Comparison of ENCODE assay signal across 39 mouse cellular contexts in the genomic region with DNA sequence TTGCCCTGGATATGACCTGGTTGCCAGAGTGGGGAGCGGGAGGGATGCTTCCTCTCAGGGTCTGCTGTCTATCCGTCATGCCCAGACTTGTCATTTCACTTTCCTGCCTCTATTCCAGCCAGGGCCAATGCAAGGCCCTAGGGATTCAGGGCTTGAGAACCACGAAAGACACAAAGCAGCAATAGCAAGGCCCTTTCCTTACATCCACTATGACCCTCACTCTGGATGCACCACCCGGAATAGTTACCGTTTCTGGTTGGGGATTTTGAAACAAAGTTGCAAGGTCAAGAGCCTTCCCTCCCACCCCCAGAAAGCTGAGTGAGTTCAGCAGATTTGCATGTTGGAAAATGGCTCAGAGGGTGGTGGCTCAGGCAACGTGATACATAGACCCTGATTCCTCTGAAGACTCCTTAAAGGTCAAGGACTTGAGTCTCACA. TPM values are rescaled to one million over a fixed set of nuclear protein-coding genes. Genes with fewer than 3 reads are reported as not detected.
DNase-seq lines count a peak whose midpoint lies in the region; ATAC-seq and TF ChIP-seq lines count a peak whose summit lies in the region.
"Had no signal": no experiment of that assay in that cellular context is flagged by ENCODE, and none has a peak within 500 bp of the region (broad histone marks: within the 10 kb centered on the region; RNA-seq: fewer than 3 reads in every experiment).

No protein-coding gene starts in this region.

- H3K9ac ChIP-seq in midbrain, embryonic 11.5 days (ENCODE audit: low read length) = no peak overlapping the region
- no peak overlapping the region for H3K9ac ChIP-seq in midbrain, embryonic 16.5 days (ENCODE audit: low read depth, low read length)
- H3K9ac ChIP-seq in lung, postnatal 0 days (replicated peaks; ENCODE audit: low read depth) = no peak overlapping the region
- H3K9ac ChIP-seq: forebrain, postnatal 0 days; heart, embryonic 13.5 days; hindbrain, embryonic 15.5 days; kidney, embryonic 15.5 days; liver, embryonic 12.5 days; liver, postnatal 0 days; midbrain, embryonic 13.5 days had no signal

- TF ChIP-seq EP300 in lung, postnatal 0 days (IDR thresholded peaks at IDR 0.05) = no peak

- no peaks in the 10 kb centered on the region for H3K9me3 ChIP-seq in midbrain, embryonic 11.5 days (ENCODE audit: control insufficient read depth, low read length)
- H3K9me3 ChIP-seq in midbrain, embryonic 16.5 days (replicated peaks; ENCODE audit: control insufficient read depth, low read length, poor library complexity, severe bottlenecking) = no peaks in the 10 kb centered on the region
- H3K9me3 ChIP-seq in lung, postnatal 0 days (ENCODE audit: low read length) = no peaks in the 10 kb centered on the region
- H3K9me3 ChIP-seq: heart, embryonic 13.5 days; hindbrain, embryonic 15.5 days; kidney, embryonic 15.5 days; liver, embryonic 12.5 days; midbrain, embryonic 13.5 days had no signal

- WGBS in midbrain, embryonic 11.5 days = 71% methylated on average over 6 of the region's 6 CpGs
- WGBS in midbrain, embryonic 16.5 days = 73% methylated on average over 6 of the region's 6 CpGs
- WGBS in lung, postnatal 0 days = 33% methylated on average over 6 of the region's 6 CpGs

- no peaks in the 10 kb centered on the region for H3K4me1 ChIP-seq in midbrain, embryonic 11.5 days (ENCODE audit: control insufficient read depth, insufficient read depth, low read length)
- H3K4me1 ChIP-seq in midbrain, embryonic 16.5 days (ENCODE audit: control insufficient read depth, insufficient read depth, low read length) = no peaks in the 10 kb centered on the region
- no peaks in the 10 kb centered on the region for H3K4me1 ChIP-seq in lung, postnatal 0 days (ENCODE audit: insufficient read depth, low read depth, low read length)
- H3K4me1 ChIP-seq: heart, embryonic 13.5 days; hindbrain, embryonic 15.5 days; liver, embryonic 12.5 days; midbrain, embryonic 13.5 days had no signal

- H3K4me3 ChIP-seq in midbrain, embryonic 11.5 days (ENCODE audit: low read depth, low read length) = no peak overlapping the region
- H3K4me3 ChIP-seq in midbrain, embryonic 16.5 days (ENCODE audit: low read depth, low read length) = no peak overlapping the region
- H3K4me3 ChIP-seq in lung, postnatal 0 days (ENCODE audit: low read depth, low read length) = no peak overlapping the region
- H3K4me3 ChIP-seq: erythroblast, embryonic 14.5 days; heart, embryonic 13.5 days; hindbrain, embryonic 15.5 days; kidney, embryonic 15.5 days; left cerebral cortex, adult 2 months; liver, embryonic 12.5 days; megakaryocyte, embryonic 14.5 days; midbrain, embryonic 13.5 days had no signal

- peak; percentile 24 to 48 for DNase-seq in adrenal gland, adult (ENCODE audit: inconsistent age in 2 of 2, low spot score in 1 of 2)
- no peak for DNase-seq in adrenal gland, postnatal 10 days
- DNase-seq in midbrain, embryonic 11.5 days (ENCODE audit: low spot score, missing footprints) = peak; percentile 56
- peak; percentile 59 for DNase-seq in ZHBTc4 (ENCODE audit: low read depth, low spot score)
- DNase-seq in kidney, adult 11 months = no peak
- DNase-seq in lung, postnatal 0 days (ENCODE audit: low spot score) = no peak
- DNase-seq: adrenal gland, adult 2 months; cerebellum, adult 8-10 months; forebrain, postnatal 0 days; heart, postnatal 10 days; kidney, adult 18-20 months; kidney, postnatal 25 days; liver, postnatal 0 days; lung, postnatal 4 days; right cerebral cortex, postnatal 14 days; thymus, postnatal 25 days had no signal

- no peaks in the 10 kb centered on the region for H3K36me3 ChIP-seq in midbrain, embryonic 11.5 days (ENCODE audit: control insufficient read depth, insufficient read depth, low read length)
- H3K36me3 ChIP-seq in midbrain, embryonic 16.5 days (ENCODE audit: control insufficient read depth, insufficient read depth, low read length) = no peaks in the 10 kb centered on the region
- H3K36me3 ChIP-seq in lung, postnatal 0 days (ENCODE audit: insufficient read depth, low read length) = no peaks in the 10 kb centered on the region
- H3K36me3 ChIP-seq: G1E; heart, embryonic 13.5 days; hindbrain, embryonic 15.5 days; kidney, embryonic 15.5 days; liver, embryonic 12.5 days; midbrain, embryonic 13.5 days had no signal

- no peak overlapping the region for H3K27ac ChIP-seq in midbrain, embryonic 11.5 days (ENCODE audit: low read depth, low read length)
- no peak overlapping the region for H3K27ac ChIP-seq in midbrain, embryonic 16.5 days (ENCODE audit: low read length)
- no peak overlapping the region for H3K27ac ChIP-seq in lung, postnatal 0 days (ENCODE audit: low read length)
- H3K27ac ChIP-seq: heart, embryonic 13.5 days; hindbrain, embryonic 15.5 days; kidney, embryonic 15.5 days; left cerebral cortex, adult 2 months; liver, embryonic 12.5 days; midbrain, embryonic 13.5 days had no signal

- no peaks in the 10 kb centered on the region for H3K27me3 ChIP-seq in midbrain, embryonic 11.5 days (ENCODE audit: control insufficient read depth, insufficient read depth, low read length)
- H3K27me3 ChIP-seq in midbrain, embryonic 16.5 days (ENCODE audit: control insufficient read depth, insufficient read depth, low read depth, low read length) = no peaks in the 10 kb centered on the region
- no peaks in the 10 kb centered on the region for H3K27me3 ChIP-seq in lung, postnatal 0 days (replicated peaks; ENCODE audit: insufficient read depth, low read length)
- H3K27me3 ChIP-seq: heart, embryonic 13.5 days; hindbrain, embryonic 15.5 days; kidney, embryonic 15.5 days; liver, embryonic 12.5 days; midbrain, embryonic 13.5 days had no signal

- ATAC-seq in midbrain, embryonic 11.5 days (ENCODE audit: low FRiP score) = no peak
- no peak for ATAC-seq in midbrain, embryonic 16.5 days
- ATAC-seq in lung, postnatal 0 days = no peak
- ATAC-seq in granulocyte monocyte progenitor cell, adult 5-6 weeks (replicated peaks; ENCODE audit: poor library complexity, severe bottlenecking) = no peak
- ATAC-seq: forebrain, postnatal 0 days; inflammation-experienced regulatory T-cells, adult 6 months; liver, embryonic 12.5 days; liver, postnatal 0 days; midbrain, embryonic 13.5 days had no signal

- H3K4me2 ChIP-seq in midbrain, embryonic 11.5 days = no peak overlapping the region
- H3K4me2 ChIP-seq in midbrain, embryonic 16.5 days (ENCODE audit: low read length) = no peak overlapping the region
- no peak overlapping the region for H3K4me2 ChIP-seq in lung, postnatal 0 days (replicated peaks; ENCODE audit: low read depth, low read length)
- H3K4me2 ChIP-seq: heart, embryonic 13.5 days; hindbrain, embryonic 15.5 days; kidney, embryonic 15.5 days; liver, embryonic 12.5 days; midbrain, embryonic 13.5 days had no signal

- no peak for TF ChIP-seq CTCF in lung, postnatal 0 days (IDR thresholded peaks at IDR 0.05)

RNA-seq across cellular contexts. Expression of gene Rab37, which starts 10.4 kb away (rescaled TPM):
- 1 to 10 TPM; 2.4 to 2.5 TPM for total RNA-seq in adrenal gland, postnatal 10 days (2021)
- polyA plus RNA-seq in midbrain, embryonic 11.5 days (2014; fragmentation: Nextera tagmentation; extraction: Ambion mirVana) = 0.61 and 0.69 TPM in 2 replicates
- 1.0 TPM in 2 replicates for polyA plus RNA-seq in midbrain, embryonic 16.5 days (2015; fragmentation: Nextera tagmentation; extraction: Ambion mirVana)
- polyA plus RNA-seq in lung, postnatal 0 days (2015; fragmentation: Nextera tagmentation; extraction: Ambion mirVana) = 0.56 and 0.85 TPM in 2 replicates
- total RNA-seq in granulocyte monocyte progenitor cell, adult 5-6 weeks (2014; fragmentation: Nextera tagmentation) = 6.5 and 15.1 TPM in 2 replicates
- total RNA-seq in granulocyte monocyte progenitor cell, adult 5-6 weeks (2017) = 7.1 and 10.0 TPM in 2 replicates
- polyA plus RNA-seq: testis, adult 2 months had no signal

RNA-seq across cellular contexts. Expression of gene Cd300lf, which starts 32.2 kb away (rescaled TPM):
- total RNA-seq in adrenal gland, postnatal 10 days (2021) = 1 to 10 TPM; 1.1 to 1.3 TPM
- not detected in 2 replicates for polyA plus RNA-seq in midbrain, embryonic 11.5 days (2014; fragmentation: Nextera tagmentation; extraction: Ambion mirVana)
- polyA plus RNA-seq in midbrain, embryonic 16.5 days (2015; fragmentation: Nextera tagmentation; extraction: Ambion mirVana) = 0.34 TPM in 1 of 2 replicates, not detected in the other
- polyA plus RNA-seq in lung, postnatal 0 days (2015; fragmentation: Nextera tagmentation; extraction: Ambion mirVana) = 12.7 and 13.1 TPM in 2 replicates
- total RNA-seq in granulocyte monocyte progenitor cell, adult 5-6 weeks (2014; fragmentation: Nextera tagmentation) = not detected in 2 replicates
- 0.46 and 2.8 TPM in 2 replicates for total RNA-seq in granulocyte monocyte progenitor cell, adult 5-6 weeks (2017)
- polyA plus RNA-seq: C2C12; erythroblast, embryonic 14.5 days; forebrain, embryonic 11.5 days; G1E had no signal

RNA-seq across cellular contexts. Expression of gene Cd300e, which starts 39.7 kb away (rescaled TPM):
- under 1 TPM; 0.48 to 0.96 TPM for total RNA-seq in adrenal gland, postnatal 10 days (2021)
- polyA plus RNA-seq in midbrain, embryonic 11.5 days (2014; fragmentation: Nextera tagmentation; extraction: Ambion mirVana) = not detected in 2 replicates
- polyA plus RNA-seq in midbrain, embryonic 16.5 days (2015; fragmentation: Nextera tagmentation; extraction: Ambion mirVana) = 0.11 TPM in 1 of 2 replicates, not detected in the other
- 0.21 and 0.31 TPM in 2 replicates for polyA plus RNA-seq in lung, postnatal 0 days (2015; fragmentation: Nextera tagmentation; extraction: Ambion mirVana)
- not detected in 2 replicates for total RNA-seq in granulocyte monocyte progenitor cell, adult 5-6 weeks (2014; fragmentation: Nextera tagmentation)
- not detected in 2 replicates for total RNA-seq in granulocyte monocyte progenitor cell, adult 5-6 weeks (2017)
- total RNA-seq: forebrain, postnatal 0 days; G1E; hematopoietic stem cell, adult 5-6 weeks; layer of hippocampus, adult 18-20 months; layer of hippocampus, postnatal 14 days; left cerebral cortex, postnatal 25 days had no signal
- polyA plus RNA-seq: adrenal gland, adult 2 months; C2C12; erythroblast, embryonic 14.5 days; forebrain, embryonic 11.5 days; forebrain, postnatal 0 days; G1E; heart, embryonic 13.5 days; hindbrain, embryonic 15.5 days; kidney, embryonic 15.5 days; midbrain, embryonic 13.5 days; neural tube, embryonic 14.5 days; testis, adult 2 months had no signal

RNA-seq across cellular contexts. Expression of gene Cd300ld3, which starts 53.4 kb away (rescaled TPM):
- total RNA-seq in adrenal gland, postnatal 10 days (2021) = 1 to 10 TPM; 3.8 to 4.5 TPM
- not detected in 2 replicates for polyA plus RNA-seq in midbrain, embryonic 11.5 days (2014; fragmentation: Nextera tagmentation; extraction: Ambion mirVana)
- not detected in 2 replicates for polyA plus RNA-seq in midbrain, embryonic 16.5 days (2015; fragmentation: Nextera tagmentation; extraction: Ambion mirVana)
- polyA plus RNA-seq in lung, postnatal 0 days (2015; fragmentation: Nextera tagmentation; extraction: Ambion mirVana) = not detected in 2 replicates
- total RNA-seq in granulocyte monocyte progenitor cell, adult 5-6 weeks (2014; fragmentation: Nextera tagmentation) = not detected in 2 replicates
- total RNA-seq in granulocyte monocyte progenitor cell, adult 5-6 weeks (2017) = not detected in 2 replicates
- total RNA-seq: forebrain, postnatal 0 days; hematopoietic stem cell, adult 5-6 weeks; layer of hippocampus, postnatal 14 days had no signal
- polyA plus RNA-seq: C2C12; embryonic facial prominence, embryonic 14.5 days; erythroblast, embryonic 14.5 days; forebrain, embryonic 11.5 days; forebrain, postnatal 0 days; G1E; heart, embryonic 13.5 days; hindbrain, embryonic 15.5 days; inflammation-experienced regulatory T-cells, adult 6 months; kidney, embryonic 15.5 days; liver, postnatal 0 days; lung, embryonic 16.5 days; midbrain, embryonic 13.5 days; neural tube, embryonic 14.5 days; stomach, embryonic 14.5 days had no signal

Comparison
In these comparisons a context has a peak if more than half of its experiments do, and no peak if none do; other contexts are left out.
1. DNase-seq: peak in adrenal gland, adult (2 of 2), midbrain, embryonic 11.5 days (single experiment) and ZHBTc4 (single experiment); none in adrenal gland, postnatal 10 days (single experiment), kidney, adult 11 months (single experiment) and lung, postnatal 0 days (single experiment).
2. RNA of gene Cd300lf, which starts 32.2 kb away (polyA plus RNA-seq): 12.7 to 13.1 TPM in lung, postnatal 0 days; 0.34 TPM in midbrain, embryonic 16.5 days and not detected in midbrain, embryonic 11.5 days; every median in the first group is over 10 times any median in the second.